Mouse (Mus musculus) lung, embryonic 16.5 days (tissue): Measurements from ENCODE around the gene Ring1. TPM values are rescaled to one million over a fixed set of nuclear protein-coding genes. Genes with fewer than 3 reads are reported as not detected.
"Not testable (repeated sequence)": the region's sequence is repeated elsewhere in the genome, so short reads cannot be mapped to it uniquely, and the experiment has no call there.

Experiments used
- ATAC-seq: fragments of 200-750 bp; cut with Nextera tagmentation; 2 replicates; pipeline ENCODE4 v1.8.0; 2017; ENCODE audit warnings: low read depth, mild to moderate bottlenecking, moderate library complexity
- H3K27ac ChIP-seq: fragments of 300-500 bp; sonication (generic); 2 replicates; pipeline ENCODE4 v1.5.1; 2014; ENCODE audit warnings: mild to moderate bottlenecking, control low read depth, low read length
- H3K27me3 ChIP-seq: fragments of 300-500 bp; sonication (generic); 2 replicates; pipeline ENCODE4 v1.6.1; 2014; ENCODE audit warnings: low read depth, low read length, mixed read lengths; ENCODE audit not compliant: control insufficient read depth, insufficient read depth
- H3K36me3 ChIP-seq: fragments of 300-500 bp; sonication (generic); 2 replicates; pipeline ENCODE4 v1.6.1; 2014; ENCODE audit warnings: low read length; ENCODE audit not compliant: control insufficient read depth, insufficient read depth
- H3K4me1 ChIP-seq: fragments of 300-500 bp; sonication (generic); replicated peaks from 2 replicates; pipeline ENCODE4 v1.6.1; 2014; ENCODE audit warnings: low read length, mixed read lengths; ENCODE audit not compliant: control insufficient read depth, insufficient read depth
- H3K4me2 ChIP-seq: fragments of 300-500 bp; sonication (generic); 2 replicates; pipeline ENCODE4 v1.6.1; 2014; ENCODE audit warnings: low read depth, low read length, control low read depth
- H3K4me3 ChIP-seq: fragments of 300-500 bp; sonication (generic); 2 replicates; pipeline ENCODE4 v1.5.1; 2014; ENCODE audit warnings: mild to moderate bottlenecking, low read length, control low read depth
- H3K9ac ChIP-seq: fragments of 300-500 bp; sonication (generic); 2 replicates; pipeline ENCODE4 v1.6.1; 2014; ENCODE audit warnings: low read length, control low read depth
- H3K9me3 ChIP-seq: fragments of 300-500 bp; sonication (generic); 2 replicates; pipeline ENCODE4 v1.6.1; 2016; ENCODE audit warnings: low read length; ENCODE audit not compliant: control insufficient read depth
- WGBS: fragments of 180-500 bp; shearing (Covaris S2); extraction: QIAGEN DNeasy Blood & Tissue Kit; methylation state at CpG from one replicate; pipeline ENCODE4 v1.1.7; 2014; 5-methylcytosine and 5-hydroxymethylcytosine counted together
- polyA plus RNA-seq: library from polyadenylated mRNA; unstranded; fragments of >200 nt; fragmentation: Nextera tagmentation; extraction: Ambion mirVana; gene quantifications from 2 replicates; pipeline ENCODE4 v1.2.1, GENCODE M21; 2015

The Ring1 gene
- polyA plus RNA-seq, 1 experiment from 2014 or later = 15.2 TPM

GRCm38 (mm10) chr17:33981192-33981909 lies 43.1 kb downstream of the Ring1 start:
- Histone ChIP-seq H3K4me2 (peak overlapping the region; percentile 58), H3K4me3 (peak overlapping the region; percentile 48), H3K27me3 (peaks cover 31% of the 10 kb centered on the region), H3K9ac (peak overlapping the region; percentile 53), H3K27ac (peak overlapping the region; percentile 70), H3K4me1 (peaks cover 23% of the 10 kb centered on the region)
- WGBS = under 1% methylated on average over 27 of the region's 27 CpGs
- H3K9me3 ChIP-seq, H3K36me3 ChIP-seq: not testable (repeated sequence)
- peak; percentile 94 for ATAC-seq

- Histone ChIP-seq H3K9me3 (no peaks in the 10 kb centered on the region), H3K9ac (no peak overlapping the region), H3K27ac (peak overlapping the region; percentile 70), H3K4me3 (peak overlapping the region; percentile 48), H3K4me2 (peak overlapping the region; percentile 58; the same call in 1 of the 2 replicates), H3K27me3 (peaks cover 33% of the 10 kb centered on the region), H3K36me3 (no peaks in the 10 kb centered on the region), H3K4me1 (peaks cover 23% of the 10 kb centered on the region)
- ATAC-seq = peak; percentile 5; the same call in 1 of the 2 replicates
- 67% methylated on average over 19 of the region's 19 CpGs for WGBS
Observed at GRCm38 (mm10) chr17:33980181-33981035, 44.1 kb downstream of the Ring1 start.

- H3K4me1 ChIP-seq = peaks cover 23% of the 10 kb centered on the region
- H3K27me3 ChIP-seq = peaks cover 33% of the 10 kb centered on the region
- no peaks in the 10 kb centered on the region for H3K9me3 ChIP-seq
- H3K9ac ChIP-seq = no peak overlapping the region
- H3K4me3 ChIP-seq = no peak overlapping the region
- H3K27ac ChIP-seq = no peak overlapping the region
- WGBS = 38% methylated on average over 6 of the region's 6 CpGs
- no peak overlapping the region for H3K4me2 ChIP-seq
- H3K36me3 ChIP-seq = no peaks in the 10 kb centered on the region
- no peak for ATAC-seq
Observed at GRCm38 (mm10) chr17:33979512-33980050, 44.9 kb downstream of the Ring1 start.

- peaks cover 33% of the 10 kb centered on the region for H3K27me3 ChIP-seq
- H3K36me3 ChIP-seq = no peaks in the 10 kb centered on the region
- 0% methylated on average over 16 of the region's 17 CpGs for WGBS
- H3K4me1 ChIP-seq = peaks cover 23% of the 10 kb centered on the region
- peak overlapping the region; percentile 64 for H3K4me2 ChIP-seq
- H3K27ac ChIP-seq = no peak overlapping the region
- H3K4me3 ChIP-seq = peak overlapping the region; percentile 48
- ATAC-seq = peak; percentile 10
- peak overlapping the region; percentile 35; the same call in 1 of the 2 replicates for H3K9ac ChIP-seq
- H3K9me3 ChIP-seq = no peaks in the 10 kb centered on the region
Observed at GRCm38 (mm10) chr17:33978631-33979031, 45.8 kb downstream of the Ring1 start.

GRCm38 (mm10) chr17:33977861-33978557 lies 46.5 kb downstream of the Ring1 start:
- peak overlapping the region; percentile 48 for H3K4me3 ChIP-seq
- 2% methylated on average over 57 of the region's 57 CpGs for WGBS
- no peaks in the 10 kb centered on the region for H3K9me3 ChIP-seq
- peaks cover 23% of the 10 kb centered on the region for H3K4me1 ChIP-seq
- no peak overlapping the region for H3K27ac ChIP-seq
- ATAC-seq = no peak
- H3K4me2 ChIP-seq = peak overlapping the region; percentile 64
- peak overlapping the region; percentile 35; the same call in 1 of the 2 replicates for H3K9ac ChIP-seq
- peaks cover 33% of the 10 kb centered on the region for H3K27me3 ChIP-seq
- H3K36me3 ChIP-seq = no peaks in the 10 kb centered on the region

GRCm38 (mm10) chr17:33973572-33973971 lies 50.9 kb downstream of the Ring1 start:
- Histone ChIP-seq H3K4me3 (no peak overlapping the region), H3K36me3 (no peaks in the 10 kb centered on the region), H3K4me1 (peaks cover 6% of the 10 kb centered on the region), H3K9me3 (no peaks in the 10 kb centered on the region), H3K9ac (no peak overlapping the region), H3K27me3 (peaks cover 18% of the 10 kb centered on the region), H3K27ac (no peak overlapping the region), H3K4me2 (no peak overlapping the region)
- no peak for ATAC-seq
- 53% methylated on average over 3 of the region's 3 CpGs for WGBS

- no peak overlapping the region for H3K9ac ChIP-seq
- H3K36me3 ChIP-seq = no peaks in the 10 kb centered on the region
- 5% methylated on average over 1 of the region's 1 CpGs for WGBS
- H3K4me1 ChIP-seq = no peaks in the 10 kb centered on the region; the same call in 1 of the 2 replicates
- peaks cover 9% of the 10 kb centered on the region for H3K27me3 ChIP-seq
- H3K4me3 ChIP-seq = no peak overlapping the region
- no peak overlapping the region for H3K27ac ChIP-seq
- peak; percentile 74; the same call in 1 of the 2 replicates for ATAC-seq
- H3K4me2 ChIP-seq = no peak overlapping the region
- H3K9me3 ChIP-seq = no peaks in the 10 kb centered on the region
Observed at GRCm38 (mm10) chr17:33972691-33973090, 51.8 kb downstream of the Ring1 start.
